Mouse (Mus musculus): ENCODE measurements around the gene Ndufa4l2.

Gene Ndufa4l2

GRCm38 (mm10) chr10:127526681-127527080 is 11.9 kb downstream of the Ndufa4l2 start:
- DNase-seq (ENCODE audit: low read depth) = peak; percentile 57

- DNase-seq (ENCODE audit: low read depth) = no peak
These were observed 12.7 kb downstream of the Ndufa4l2 start for GRCm38 (mm10) chr10:127527481-127527880.

- DNase-seq (ENCODE audit: low read depth) = no peak
These were observed 16.2 kb downstream of the Ndufa4l2 start for GRCm38 (mm10) chr10:127530945-127531344.

DNA sequence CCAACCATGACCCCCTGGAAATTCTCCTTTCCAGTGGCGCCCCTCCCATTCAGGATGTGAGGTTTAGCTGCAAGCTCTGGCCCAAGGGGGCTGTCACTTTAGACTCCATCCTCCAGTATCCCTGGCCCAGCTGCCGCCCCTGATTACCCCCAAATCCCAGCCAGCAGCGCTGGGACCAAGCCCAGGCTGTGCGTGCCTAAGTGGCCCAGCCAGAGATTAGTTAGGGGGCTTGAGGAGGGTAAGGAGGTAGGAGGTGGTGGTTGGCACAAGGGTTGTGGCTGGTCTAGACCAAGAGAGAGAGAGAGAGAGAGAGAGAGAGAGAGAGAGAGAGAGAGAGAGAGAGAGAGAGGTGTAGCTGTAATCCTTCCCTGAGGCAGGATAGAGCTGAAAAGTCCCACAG is 16.8 kb downstream of the Ndufa4l2 start:
- DNase-seq (ENCODE audit: low read depth) = no peak

GRCm38 (mm10) chr10:127534036-127534928 is 19.5 kb downstream of the Ndufa4l2 start, which contains the start of gene Nxph4:
TSS of gene Nxph4 (minus strand) at chr10:127534559.
- peak; percentile 57 for DNase-seq (ENCODE audit: low read depth)

- DNase-seq (ENCODE audit: low read depth) = peak; percentile 39
These were observed 20.2 kb downstream of the Ndufa4l2 start for GRCm38 (mm10) chr10:127534929-127535384.

GRCm38 (mm10) chr10:127536586-127537314 is 22.0 kb downstream of the Ndufa4l2 start:
- peak; percentile 80 for DNase-seq (ENCODE audit: low read depth)

- DNase-seq (ENCODE audit: low read depth) = peak; percentile 79
These were observed 23.3 kb downstream of the Ndufa4l2 start for GRCm38 (mm10) chr10:127537854-127538583.

DNA sequence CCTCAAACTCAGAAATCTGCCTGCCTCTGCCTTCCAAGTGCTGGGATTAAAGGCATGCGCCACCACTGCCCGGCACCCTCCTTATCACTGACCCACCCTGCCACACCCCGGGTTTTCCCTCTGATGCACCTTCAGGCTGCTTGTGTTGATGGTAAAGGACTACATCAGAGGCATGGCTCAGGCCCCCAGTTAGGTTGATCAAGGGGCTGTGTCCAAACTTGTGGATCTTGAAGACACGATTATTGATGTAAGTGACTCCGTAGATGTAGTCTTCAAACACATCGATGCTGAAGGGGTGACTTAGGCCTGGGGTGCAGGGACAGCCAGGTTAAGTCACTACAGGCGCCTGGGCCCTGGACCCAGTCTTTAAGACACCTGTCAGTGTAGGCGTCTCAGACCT is 26.7 kb downstream of the Ndufa4l2 start:
- DNase-seq (ENCODE audit: low read depth) = no peak

DNA sequence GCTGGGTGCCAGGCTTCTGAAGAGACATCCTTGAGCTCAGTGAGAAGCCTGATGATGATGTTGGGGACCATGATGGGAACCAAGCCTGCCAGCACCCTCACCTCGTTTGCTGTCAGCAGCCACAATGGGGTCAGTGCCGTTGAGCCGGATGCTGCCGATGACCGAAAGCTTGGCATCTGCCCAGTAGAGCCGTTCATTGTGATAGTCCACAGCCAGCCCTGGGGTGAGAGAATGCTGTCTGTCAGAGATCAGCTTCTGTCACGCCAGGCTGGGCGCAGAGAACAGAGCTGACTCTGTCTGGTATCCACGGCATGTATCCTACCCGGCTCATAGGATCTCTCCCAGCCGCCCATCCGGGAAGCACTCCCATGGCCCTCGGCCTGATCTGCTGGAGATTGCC is 27.3 kb downstream of the Ndufa4l2 start:
- DNase-seq (ENCODE audit: low read depth) = no peak

DNA sequence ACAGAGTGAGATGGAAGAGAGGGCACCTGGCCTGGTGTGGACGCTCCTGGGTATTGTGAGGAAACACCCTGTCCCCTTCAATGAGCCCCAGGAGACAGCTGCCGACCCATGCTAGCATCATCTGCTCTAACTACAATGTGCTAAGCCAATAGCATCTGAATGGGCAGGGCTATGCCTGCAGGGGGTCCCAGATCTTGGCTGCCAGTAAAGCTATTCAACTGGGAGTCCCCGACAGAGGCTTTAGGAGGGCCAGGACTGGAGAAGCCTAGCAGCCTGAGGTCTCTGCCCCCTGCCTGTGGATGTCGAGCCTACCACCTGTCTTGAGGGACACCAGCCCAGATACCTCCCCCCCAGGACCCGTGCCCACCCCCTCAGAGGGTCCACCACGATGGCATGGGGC is 28.0 kb downstream of the Ndufa4l2 start:
- no peak for DNase-seq (ENCODE audit: low read depth)

DNA sequence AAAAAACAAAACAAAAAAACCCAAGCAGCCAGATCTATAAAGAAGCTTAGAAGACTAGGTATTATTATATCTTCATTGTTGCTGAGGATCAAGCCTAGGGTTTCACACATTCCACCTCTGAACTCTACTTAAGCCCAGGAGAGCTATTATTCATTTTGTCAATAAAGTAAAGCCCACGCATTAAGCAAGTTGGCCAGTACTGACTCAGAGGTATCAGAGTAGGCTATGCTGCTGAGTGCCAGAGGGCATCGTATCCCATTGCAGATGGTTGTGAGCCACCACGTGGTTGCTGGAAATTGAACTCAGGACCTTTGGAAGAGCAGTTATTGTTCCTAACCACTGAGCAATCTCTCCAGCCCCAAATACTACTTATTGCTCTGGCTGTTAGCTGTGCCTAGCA is 29.1 kb downstream of the Ndufa4l2 start:
- no peak for DNase-seq (ENCODE audit: low read depth)

GRCm38 (mm10) chr10:127544375-127544774 is 29.6 kb downstream of the Ndufa4l2 start:
- no peak for DNase-seq (ENCODE audit: low read depth)

GRCm38 (mm10) chr10:127546505-127546904 is 31.7 kb downstream of the Ndufa4l2 start:
- DNase-seq (ENCODE audit: low read depth) = peak; percentile 20

DNA sequence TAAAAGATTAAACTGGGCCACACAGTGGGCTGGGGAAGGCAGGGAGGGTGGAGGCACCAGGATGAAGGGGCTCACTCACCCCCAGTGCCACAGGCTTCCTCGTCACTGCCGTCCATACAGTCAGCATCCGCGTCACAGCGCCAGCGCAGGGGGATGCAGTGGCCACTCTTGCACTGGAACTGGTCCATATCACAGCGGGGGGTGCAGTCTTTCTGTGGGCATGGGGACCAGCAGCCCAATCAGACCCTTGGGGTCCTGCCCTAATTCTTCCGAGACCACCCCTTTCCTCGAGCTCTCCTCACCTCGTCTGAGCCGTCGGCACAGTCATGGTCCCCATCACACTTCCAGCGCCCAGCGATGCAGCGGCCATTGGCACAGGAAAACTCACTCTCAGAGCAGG is 33.5 kb downstream of the Ndufa4l2 start:
- no peak for DNase-seq (ENCODE audit: low read depth)

DNA sequence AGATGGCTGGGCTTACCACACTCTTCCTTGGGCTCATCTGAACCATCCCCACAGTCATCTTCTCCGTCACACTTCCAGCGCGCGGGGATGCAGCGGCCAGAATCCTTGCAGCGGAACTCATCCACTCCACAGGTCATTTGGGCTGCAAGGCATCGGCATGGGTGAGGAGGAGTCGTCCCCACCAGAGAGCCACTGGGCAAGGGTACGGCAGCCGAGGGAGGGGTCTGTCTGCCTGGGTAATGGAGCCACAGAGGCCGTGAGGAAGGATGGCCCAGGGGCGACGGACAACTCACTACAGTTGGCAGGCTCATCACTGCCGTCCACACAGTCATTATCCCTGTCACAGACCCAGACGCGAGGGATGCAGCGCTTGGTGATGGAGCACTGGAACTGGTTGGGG is 35.1 kb downstream of the Ndufa4l2 start:
- no peak for DNase-seq (ENCODE audit: low read depth)

GRCm38 (mm10) chr10:127555703-127556102 is 40.9 kb downstream of the Ndufa4l2 start:
- DNase-seq (ENCODE audit: low read depth) = peak; percentile 42

DNA sequence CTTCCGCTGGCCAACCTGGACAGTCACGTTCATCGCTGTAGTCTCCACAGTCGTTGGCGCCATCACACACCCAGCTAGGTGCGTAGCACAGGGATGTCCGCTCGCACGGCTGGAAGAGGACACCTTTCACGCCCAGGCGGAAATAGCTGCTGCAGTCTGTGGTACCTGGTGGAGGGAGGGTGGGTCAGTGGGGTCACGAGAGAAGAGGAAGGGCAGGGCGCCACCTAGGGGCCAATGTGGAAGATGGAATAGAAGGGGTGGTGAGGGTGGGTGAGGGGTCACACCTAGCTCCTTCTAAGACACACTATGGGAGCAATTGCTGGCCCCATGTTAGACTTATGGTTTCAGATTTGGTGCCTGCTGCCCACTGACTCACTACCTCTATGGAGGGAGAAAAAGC is 42.6 kb downstream of the Ndufa4l2 start:
- DNase-seq (ENCODE audit: low read depth) = peak; percentile 27

DNA sequence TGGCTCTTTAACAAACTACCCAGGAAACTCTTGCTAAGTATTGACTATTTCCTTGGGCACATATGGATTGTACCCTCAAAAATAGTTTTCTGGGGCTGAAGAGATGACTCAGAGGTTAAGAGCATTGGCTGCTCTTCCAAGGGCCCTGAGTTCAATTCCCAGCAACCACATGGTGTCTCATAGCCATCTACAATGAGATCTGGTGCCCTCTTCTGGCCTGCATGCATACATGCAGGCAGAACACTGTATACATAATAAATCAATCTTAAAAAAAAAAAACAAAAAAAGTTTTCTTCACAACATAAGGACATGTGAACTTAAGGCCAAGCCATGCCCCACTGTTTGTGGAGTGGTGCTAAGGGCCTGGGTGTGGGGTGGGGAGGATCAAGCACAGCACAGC is 46.4 kb downstream of the Ndufa4l2 start:
- DNase-seq (ENCODE audit: low read depth) = peak; percentile 16

DNA sequence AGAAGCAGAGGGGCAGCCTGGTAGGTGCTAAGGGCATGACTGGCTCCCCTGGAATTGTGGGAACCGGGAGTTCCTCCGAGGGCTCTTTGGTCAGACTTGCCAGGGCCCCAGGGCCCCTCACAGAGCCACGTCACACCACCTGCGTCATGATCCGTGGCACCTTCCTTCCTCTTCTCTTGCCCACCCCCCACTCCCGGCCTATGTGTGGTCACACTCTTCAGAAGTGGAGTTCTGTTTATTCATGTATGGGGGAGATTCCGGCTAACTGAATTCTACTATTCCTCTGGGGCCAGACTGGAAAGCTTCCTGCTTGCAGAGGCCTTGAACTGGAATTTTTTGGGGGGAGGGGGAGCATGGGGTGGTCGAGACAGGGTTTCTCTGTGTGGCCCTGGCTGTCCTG is 49.1 kb downstream of the Ndufa4l2 start:
- DNase-seq (ENCODE audit: low read depth) = no peak

GRCm38 (mm10) chr10:127564301-127564700 is 49.5 kb downstream of the Ndufa4l2 start:
- no peak for DNase-seq (ENCODE audit: low read depth)

Data from induced T-regulatory cell, adult 2 months (primary cell).